Mouse (Mus musculus) common myeloid progenitor, adult 5-6 weeks (primary cell): ENCODE measurements at regions not wholly inside any gene's neighbourhood (a gene's known extent, or its start where the extent isn't known, plus 50 kb on each side); places are given as distances from the start of the nearest gene placed in this dataset.
A peak's percentile ranks its signal among the peaks of the same experiment; 100 is the strongest.

Experiments
- ATAC-seq: replicated peaks from 2 replicates; pipeline ENCODE4 v1.8.0; 2016; ENCODE audit warnings: low read depth, mild to moderate bottlenecking, moderate TSS enrichment, inconsistent platforms; ENCODE audit not compliant: poor library complexity, severe bottlenecking

DNA sequence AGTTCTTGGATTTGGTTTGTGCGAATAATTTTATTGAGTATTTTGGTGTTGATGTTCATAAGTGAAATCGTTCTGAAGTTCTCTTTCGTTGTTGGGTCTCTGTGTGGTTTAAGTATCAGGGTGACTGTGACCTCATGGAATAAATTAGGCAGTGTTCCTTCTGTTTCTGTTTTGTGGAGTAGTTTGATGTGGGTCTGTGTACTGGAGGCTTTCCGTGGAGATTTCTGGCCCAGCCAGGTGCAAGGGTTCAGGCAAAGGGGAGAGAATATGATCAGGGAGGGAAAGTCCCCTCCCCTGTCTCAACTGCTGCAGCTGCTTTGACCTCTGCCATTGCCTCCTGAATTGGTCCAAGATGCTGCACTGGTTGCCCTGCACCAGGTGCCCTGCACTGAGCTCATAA, 775.7 kb downstream of the Otol1 start:
- no peak for ATAC-seq

DNA sequence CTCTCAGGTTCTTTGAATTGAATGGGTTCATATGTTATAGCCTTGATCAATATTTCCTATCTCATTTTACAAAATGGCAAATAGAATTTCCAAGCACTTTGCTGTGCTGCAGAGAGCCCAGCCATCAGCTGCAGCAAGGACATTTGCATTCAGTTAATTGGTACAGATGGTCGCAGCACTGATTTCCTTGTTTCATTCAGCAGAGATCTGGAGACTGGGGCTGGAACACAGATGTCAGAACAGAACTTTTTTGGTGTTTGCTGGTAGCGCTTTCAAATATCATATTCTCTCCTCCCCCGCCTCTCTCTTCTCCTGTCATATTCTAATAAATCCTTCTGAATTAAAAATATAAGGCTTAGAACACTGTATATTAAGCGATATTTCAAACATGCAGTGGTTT, 794.8 kb downstream of the Otol1 start:
- ATAC-seq, result no peak

DNA sequence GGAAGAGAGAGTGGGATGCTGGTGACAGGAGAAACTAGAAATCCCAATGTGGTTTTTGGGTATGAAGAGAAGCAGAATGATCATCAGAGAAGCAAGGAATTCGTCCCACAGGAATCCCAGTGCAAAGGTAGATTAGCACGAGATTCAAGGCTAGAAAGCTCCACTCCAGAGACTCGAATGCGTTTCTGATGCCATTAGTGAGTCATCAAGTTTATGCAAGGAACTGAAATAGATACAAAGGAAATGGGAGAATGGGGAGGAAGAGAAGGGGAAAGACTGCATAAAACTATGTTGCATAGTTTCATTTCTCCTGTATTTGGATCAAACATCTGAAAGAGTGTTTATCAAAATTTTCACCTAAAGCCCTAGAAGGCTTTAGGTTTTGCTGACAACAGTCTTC, 796.0 kb downstream of the Otol1 start:
- ATAC-seq, result no peak

DNA sequence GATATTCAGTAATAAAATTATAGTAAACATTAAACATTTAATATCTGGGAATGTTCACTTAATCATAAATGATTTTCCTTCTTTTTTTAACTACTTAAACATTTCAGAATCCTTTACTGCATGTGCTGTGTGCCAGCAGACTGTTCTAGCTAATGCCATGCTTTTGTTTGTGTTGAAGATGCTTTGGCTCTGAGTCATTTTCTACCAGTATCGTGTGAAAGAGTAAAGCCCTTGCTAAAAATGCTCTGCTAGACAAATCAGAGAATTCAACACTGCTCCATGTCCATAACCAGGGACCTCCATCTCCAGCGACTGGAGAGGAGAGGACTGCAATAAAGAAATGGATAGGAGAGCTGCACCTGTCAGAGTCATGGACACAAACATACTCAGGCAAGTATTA, 796.5 kb downstream of the Otol1 start:
- ATAC-seq, result no peak

DNA sequence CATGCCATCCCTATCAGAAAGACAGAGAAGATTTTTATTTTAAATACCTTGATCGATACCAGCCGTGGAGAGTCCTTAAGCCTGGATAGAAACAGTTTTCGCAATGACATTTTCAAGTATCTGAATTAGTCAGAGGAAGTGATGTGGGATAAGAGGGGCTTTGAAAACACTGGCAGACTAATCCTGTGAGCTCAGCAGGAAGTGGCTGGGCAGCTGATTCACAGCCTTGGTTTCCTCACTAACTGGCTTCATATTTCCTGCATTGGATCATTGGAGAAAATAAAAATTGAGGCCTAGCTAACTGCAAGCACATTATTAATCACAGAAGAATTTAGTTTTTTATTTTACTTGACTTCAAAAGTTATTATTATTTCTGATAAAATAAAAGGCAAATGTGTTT, 799.8 kb downstream of the Otol1 start:
- peak; percentile 98 for ATAC-seq
